Mouse (Mus musculus) right cerebral cortex, adult 2 months (tissue): ENCODE results near the gene Gm9821.
A peak's percentile ranks its signal among the peaks of the same experiment; 100 is the strongest.

Source experiments
- DNase-seq, 2 experiments: peaks; one replicate each; pipeline ENCODE4 v3.0.0; 2021 to 2022; ENCODE audit warnings: low spot score in 2 of 2

Gm9821 gene

GRCm38 (mm10) chr2:91948792-91949241, 3.3 kb downstream of the Gm9821 start:
- no peak for DNase-seq

GRCm38 (mm10) chr2:91949411-91950274, 4.1 kb downstream of the Gm9821 start:
- no peak for DNase-seq

- no peak for DNase-seq
These were observed 5.0 kb downstream of the Gm9821 start for GRCm38 (mm10) chr2:91950275-91951085.

- no peak for DNase-seq
These were observed 8.3 kb downstream of the Gm9821 start for GRCm38 (mm10) chr2:91953825-91954224.

- no peak for DNase-seq
These were observed 9.7 kb downstream of the Gm9821 start for GRCm38 (mm10) chr2:91955121-91955591.

- no peak for DNase-seq
These were observed 10.4 kb downstream of the Gm9821 start for GRCm38 (mm10) chr2:91955875-91956274.

GRCm38 (mm10) chr2:91957096-91957495, 11.6 kb downstream of the Gm9821 start:
- peak; percentile 89 to 93 for DNase-seq

- DNase-seq, result no peak
These were observed 12.5 kb downstream of the Gm9821 start for GRCm38 (mm10) chr2:91958049-91958448.

- peak; percentile 56 to 62 for DNase-seq
These were observed 13.4 kb downstream of the Gm9821 start for GRCm38 (mm10) chr2:91958701-91959457.

- no peak for DNase-seq
These were observed 14.3 kb downstream of the Gm9821 start for GRCm38 (mm10) chr2:91959544-91960410.

GRCm38 (mm10) chr2:91960459-91960858, 15.0 kb downstream of the Gm9821 start:
- DNase-seq, result no peak

GRCm38 (mm10) chr2:91961901-91962761, 16.6 kb downstream of the Gm9821 start:
- no peak for DNase-seq

GRCm38 (mm10) chr2:91962864-91963401, 17.4 kb downstream of the Gm9821 start:
- DNase-seq, result no peak

- peak; percentile 92 for DNase-seq
These were observed 18.0 kb downstream of the Gm9821 start for GRCm38 (mm10) chr2:91963443-91963932.

GRCm38 (mm10) chr2:91964610-91965204, 19.2 kb downstream of the Gm9821 start:
- DNase-seq, result no peak

GRCm38 (mm10) chr2:91965417-91965816, 19.9 kb downstream of the Gm9821 start:
- no peak for DNase-seq

GRCm38 (mm10) chr2:91966367-91966766, 20.9 kb downstream of the Gm9821 start:
- DNase-seq, result no peak

GRCm38 (mm10) chr2:91967962-91968361, 22.5 kb downstream of the Gm9821 start:
- DNase-seq, result no peak
